Mouse (Mus musculus) ES-Bruce4 (cell line): ENCODE results near the gene Abca2. TPM values are rescaled to one million over a fixed set of nuclear protein-coding genes. Genes with fewer than 3 reads are reported as not detected.

Source experiments
- H3K27ac ChIP-seq: 2 replicates; pipeline ENCODE4 v1.5.1; 2012; ENCODE audit warnings: low read length, inconsistent platforms; ENCODE audit not compliant: insufficient read depth
- H3K27me3 ChIP-seq: 2 replicates; pipeline ENCODE4 v1.6.1; 2012; ENCODE audit warnings: mild to moderate bottlenecking, low read length, inconsistent platforms; ENCODE audit not compliant: control insufficient read depth, poor library complexity, insufficient read depth, severe bottlenecking
- H3K36me3 ChIP-seq: 2 replicates; pipeline ENCODE4 v1.6.1; 2012; ENCODE audit warnings: inconsistent platforms, mild to moderate bottlenecking, low read length, moderate library complexity; ENCODE audit not compliant: control insufficient read depth, poor library complexity, insufficient read depth, severe bottlenecking
- H3K4me1 ChIP-seq: one replicate; pipeline ENCODE4 v1.8.1; 2011; ENCODE audit warnings: low read length; ENCODE audit not compliant: control insufficient read depth, insufficient read depth
- H3K4me3 ChIP-seq: 2 replicates; pipeline ENCODE4 v1.5.1; 2011; ENCODE audit warnings: low read depth, mild to moderate bottlenecking, low read length
- H3K9ac ChIP-seq: 2 replicates; pipeline ENCODE4 v1.6.1; 2012; ENCODE audit warnings: low read depth, mild to moderate bottlenecking, inconsistent platforms; ENCODE audit not compliant: poor library complexity, severe bottlenecking
- H3K9me3 ChIP-seq: replicated peaks from 2 replicates; pipeline ENCODE4 v1.6.1; 2012; ENCODE audit warnings: mild to moderate bottlenecking, low read length, inconsistent platforms; ENCODE audit not compliant: control insufficient read depth, poor library complexity, insufficient read depth, severe bottlenecking
- CTCF ChIP-seq: IDR thresholded peaks from one replicate; pipeline ENCODE4 v1.8.1; 2011; ENCODE audit warnings: low read depth, low read length
- EP300 ChIP-seq: IDR thresholded peaks from 2 replicates; pipeline ENCODE4 v1.6.1; 2011; ENCODE audit warnings: low read depth, low read length; ENCODE audit not compliant: insufficient read depth
- POLR2A ChIP-seq: IDR thresholded peaks from one replicate; pipeline ENCODE4 v1.8.1; 2011; ENCODE audit warnings: low read length; ENCODE audit not compliant: insufficient read depth
- polyA plus RNA-seq: library from polyadenylated mRNA; stranded (reverse); fragments of >200 nt; gene quantifications from 2 replicates; pipeline ENCODE4 v1.2.4, GENCODE M21; 2011; ENCODE audit warnings: low read depth; ENCODE audit not compliant: missing spikeins, insufficient read depth, insufficient read length

Gene Abca2
- polyA plus RNA-seq, 1 experiment: 14.2 TPM

- Histone ChIP-seq H3K4me3 (no peak within 1 kb of the TSS), H3K4me1 (peaks cover 8% of the 10 kb centered on the region), H3K27me3 (no peaks in the 10 kb centered on the region), H3K9ac (no peak within 1 kb of the TSS), H3K27ac (no peak within 1 kb of the TSS), H3K36me3 (no peaks in the 10 kb centered on the region), H3K9me3 (no peaks in the 10 kb centered on the region)
- TF ChIP-seq EP300: no peak
- TF ChIP-seq POLR2A: no peak
- TF ChIP-seq CTCF: no peak
These were observed 27.9 kb downstream of the Abca2 start, which contains the start of gene Clic3 for GRCm38 (mm10) chr2:25456205-25456953. Clic3 (plus strand) TSS chr2:25456838.

DNA sequence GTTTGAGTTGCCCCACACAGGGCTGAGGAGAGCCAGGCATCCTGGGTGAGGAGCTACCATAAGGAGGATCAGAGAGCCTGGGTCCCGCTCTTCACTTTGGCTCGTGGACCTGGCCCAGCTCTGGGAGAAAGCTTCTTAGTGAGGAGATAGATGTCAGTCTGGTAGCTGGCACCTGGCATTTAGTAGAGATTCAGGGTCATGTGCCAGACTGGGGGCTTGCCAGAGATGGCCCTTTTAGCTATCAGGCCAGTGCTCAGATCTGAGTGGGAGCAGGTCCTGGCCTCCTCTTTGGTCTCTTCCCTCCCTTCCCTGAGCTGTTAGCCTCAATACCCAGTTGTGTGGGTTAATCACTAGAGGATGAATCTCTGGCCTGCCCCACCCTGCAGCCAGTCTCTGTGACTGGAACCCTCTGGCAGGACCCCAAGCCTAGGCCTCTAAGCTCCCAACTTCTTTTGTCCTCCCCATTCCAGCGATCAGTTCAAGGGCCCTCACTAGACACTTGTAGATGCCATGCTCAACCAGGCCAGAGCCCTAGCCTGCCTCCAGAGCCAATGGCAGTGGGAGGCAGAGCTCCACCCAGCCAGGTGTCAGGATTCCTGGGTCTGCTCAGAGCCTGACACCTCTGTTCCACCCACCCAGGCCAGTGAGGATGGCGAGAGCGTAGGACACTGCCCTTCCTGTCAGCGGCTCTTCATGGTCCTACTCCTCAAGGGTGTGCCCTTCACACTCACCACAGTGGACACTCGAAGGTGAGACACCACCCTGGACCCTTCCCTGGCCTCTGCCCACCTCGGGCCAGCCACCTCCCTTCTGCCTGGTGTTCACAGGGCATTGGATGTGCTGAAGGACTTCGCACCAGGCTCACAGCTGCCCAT, 28.8 kb downstream of the Abca2 start:
- H3K4me3 ChIP-seq: no peak overlapping the region
- H3K4me1 ChIP-seq: peaks cover 9% of the 10 kb centered on the region

GRCm38 (mm10) chr2:25458911-25459310, 30.4 kb downstream of the Abca2 start:
- H3K27ac ChIP-seq: no peak overlapping the region
- H3K9me3 ChIP-seq: no peaks in the 10 kb centered on the region
- H3K4me3 ChIP-seq: no peak overlapping the region
- no peak for TF ChIP-seq CTCF
- no peak for TF ChIP-seq POLR2A
- TF ChIP-seq EP300: no peak
- no peak overlapping the region for H3K9ac ChIP-seq
- peaks cover 9% of the 10 kb centered on the region for H3K4me1 ChIP-seq
- H3K27me3 ChIP-seq: no peaks in the 10 kb centered on the region
- H3K36me3 ChIP-seq: no peaks in the 10 kb centered on the region

More for the DNA sequence above, 28.8 kb downstream of the Abca2 start:
- Histone ChIP-seq H3K27ac (no peak overlapping the region), H3K36me3 (no peaks in the 10 kb centered on the region), H3K27me3 (no peaks in the 10 kb centered on the region), H3K9me3 (no peaks in the 10 kb centered on the region), H3K9ac (no peak overlapping the region)
- TF ChIP-seq CTCF (no peak), EP300 (no peak), POLR2A (no peak)

DNA sequence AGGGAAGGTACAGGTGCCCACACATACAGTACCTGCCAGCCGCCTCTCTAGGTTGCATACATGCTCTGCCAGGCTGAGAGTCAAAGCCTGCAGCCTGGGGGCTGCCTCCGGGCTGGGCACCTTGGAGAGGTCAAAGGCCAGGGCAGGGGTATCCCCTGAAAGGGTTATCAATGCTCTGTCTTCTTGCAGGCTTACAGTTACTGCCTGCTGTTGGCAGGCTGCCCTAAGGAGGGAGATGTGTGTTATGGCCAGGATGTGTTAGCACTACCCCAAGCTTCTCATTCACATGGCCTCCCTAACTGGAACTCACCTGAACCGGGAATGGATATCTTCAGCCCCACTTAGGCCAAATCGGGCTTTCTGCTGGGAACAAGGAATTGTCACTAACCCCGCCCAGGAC, 31.6 kb downstream of the Abca2 start:
- peaks cover 9% of the 10 kb centered on the region for H3K4me1 ChIP-seq
- TF ChIP-seq EP300 (no peak), CTCF (no peak), POLR2A (no peak)
- no peaks in the 10 kb centered on the region for H3K27me3 ChIP-seq
- no peak overlapping the region for H3K27ac ChIP-seq
- H3K4me3 ChIP-seq: peak overlapping the region; percentile 77
- no peaks in the 10 kb centered on the region for H3K36me3 ChIP-seq
- H3K9ac ChIP-seq: no peak overlapping the region
- H3K9me3 ChIP-seq: no peaks in the 10 kb centered on the region

DNA sequence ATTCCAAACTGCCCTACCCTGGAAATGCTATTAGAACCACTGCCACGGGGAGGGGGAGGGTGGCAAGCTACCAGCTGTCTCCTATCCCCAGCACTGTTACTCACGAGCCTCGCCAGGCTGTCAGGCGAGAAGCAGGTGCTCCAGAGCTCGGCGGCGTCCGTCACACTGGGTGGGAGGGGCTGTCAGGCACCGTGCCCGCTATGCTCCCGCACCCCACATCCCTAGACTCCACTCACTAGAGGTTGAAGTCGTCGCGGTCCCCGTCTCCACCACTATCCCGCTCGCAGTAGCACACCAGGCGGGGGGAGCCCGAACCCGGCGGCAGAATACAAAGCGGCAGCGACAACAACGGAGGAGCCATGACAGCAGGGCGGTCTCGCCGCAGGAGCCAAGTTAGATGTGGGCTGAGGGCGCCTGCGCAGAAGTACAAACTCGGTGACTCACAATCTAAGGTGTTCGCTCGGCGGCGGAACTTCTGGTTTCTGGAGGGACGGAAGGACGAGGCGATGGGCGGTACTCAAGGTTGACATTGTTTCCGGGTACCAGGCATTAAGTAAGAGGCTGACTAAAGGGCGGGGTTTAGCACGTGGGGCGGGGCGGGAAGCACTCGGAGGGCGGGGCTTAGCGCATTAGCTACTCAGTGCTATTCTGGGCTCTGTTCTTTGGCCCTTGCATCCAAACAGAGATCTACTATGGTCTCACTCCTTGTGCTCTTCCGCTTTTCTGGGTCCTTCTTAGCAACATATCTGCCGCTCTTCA, 32.2 kb downstream of the Abca2 start, which contains the start of gene Paxx:
TSS of gene Paxx (minus strand) at position 544 of the 759 bp plus-strand sequence.
- Histone ChIP-seq H3K4me3 (peak within 1 kb of the TSS; percentile 77), H3K9ac (0 out of 2 replicates have a peak within 1 kb of the TSS, but pooled peaks have one; percentile 14), H3K36me3 (no peaks in the 10 kb centered on the region), H3K27ac (no peak within 1 kb of the TSS), H3K4me1 (peaks cover 9% of the 10 kb centered on the region), H3K9me3 (no peaks in the 10 kb centered on the region), H3K27me3 (no peaks in the 10 kb centered on the region)
- TF ChIP-seq CTCF (no peak), POLR2A (no peak), EP300 (no peak)
